Mouse (Mus musculus) midbrain, embryonic 16.5 days (tissue): ENCODE results near the gene Sec24c. TPM values are rescaled to one million over a fixed set of nuclear protein-coding genes. Genes with fewer than 3 reads are reported as not detected.

Experiments used
- ATAC-seq: fragments of 200-750 bp; cut with Nextera tagmentation; 2 replicates; pipeline ENCODE4 v1.8.0; 2017; ENCODE audit warnings: moderate TSS enrichment
- H3K27ac ChIP-seq: fragments of 300-500 bp; sonication (generic); 2 replicates; pipeline ENCODE4 v1.5.1; 2014; ENCODE audit warnings: mild to moderate bottlenecking, low read length, mixed read lengths
- H3K27me3 ChIP-seq: fragments of 300-500 bp; sonication (generic); 2 replicates; pipeline ENCODE4 v1.6.1; 2014; ENCODE audit warnings: low read depth, low read length, mixed read lengths; ENCODE audit not compliant: control insufficient read depth, insufficient read depth
- H3K36me3 ChIP-seq: fragments of 300-500 bp; sonication (generic); 2 replicates; pipeline ENCODE4 v1.6.1; 2014; ENCODE audit warnings: mild to moderate bottlenecking, low read length, moderate library complexity, mixed read lengths; ENCODE audit not compliant: control insufficient read depth, insufficient read depth
- H3K4me1 ChIP-seq: fragments of 300-500 bp; sonication (generic); 2 replicates; pipeline ENCODE4 v1.6.1; 2014; ENCODE audit warnings: mild to moderate bottlenecking, low read length, mixed read lengths; ENCODE audit not compliant: control insufficient read depth, insufficient read depth
- H3K4me2 ChIP-seq: fragments of 300-500 bp; sonication (generic); 2 replicates; pipeline ENCODE4 v1.6.1; 2014; ENCODE audit warnings: mild to moderate bottlenecking, low read length, mixed read lengths
- H3K4me3 ChIP-seq: fragments of 300-500 bp; sonication (generic); 2 replicates; pipeline ENCODE4 v1.5.1; 2014; ENCODE audit warnings: low read depth, mild to moderate bottlenecking, low read length, moderate library complexity, mixed read lengths
- H3K9ac ChIP-seq: fragments of 300-500 bp; sonication (generic); 2 replicates; pipeline ENCODE4 v1.6.1; 2014; ENCODE audit warnings: low read depth, low read length, mixed read lengths
- H3K9me3 ChIP-seq: fragments of 300-500 bp; sonication (generic); replicated peaks from 2 replicates; pipeline ENCODE4 v1.6.1; 2014; ENCODE audit warnings: mild to moderate bottlenecking, low read length, mixed read lengths; ENCODE audit not compliant: control insufficient read depth, poor library complexity, severe bottlenecking
- WGBS: fragments of 180-500 bp; shearing (Covaris S2); extraction: QIAGEN DNeasy Blood & Tissue Kit; methylation state at CpG from one replicate; pipeline ENCODE4 v1.1.7; 2014; 5-methylcytosine and 5-hydroxymethylcytosine counted together
- polyA plus RNA-seq: library from polyadenylated mRNA; unstranded; fragments of >200 nt; fragmentation: Nextera tagmentation; extraction: Ambion mirVana; gene quantifications from 2 replicates; pipeline ENCODE4 v1.2.1, GENCODE M21; 2015

Gene Sec24c
- polyA plus RNA-seq, 1 experiment from 2014 or later: 92.9 TPM

- no peak overlapping the region for H3K9ac ChIP-seq
- H3K4me1 ChIP-seq: peaks cover 9% of the 10 kb centered on the region
- H3K27me3 ChIP-seq: no peaks in the 10 kb centered on the region
- peaks cover 72% of the 10 kb centered on the region for H3K36me3 ChIP-seq
- no peak overlapping the region for H3K27ac ChIP-seq
- ATAC-seq: no peak
- H3K9me3 ChIP-seq: no peaks in the 10 kb centered on the region
- H3K4me2 ChIP-seq: no peak overlapping the region
- WGBS: 78% methylated on average over 10 of the region's 11 CpGs
- H3K4me3 ChIP-seq: no peak overlapping the region
These were observed 39.7 kb downstream of the Sec24c start for GRCm38 (mm10) chr14:20713832-20714231.

GRCm38 (mm10) chr14:20718443-20718842, 44.3 kb downstream of the Sec24c start:
- no peaks in the 10 kb centered on the region for H3K9me3 ChIP-seq
- H3K4me2 ChIP-seq: no peak overlapping the region
- no peak overlapping the region for H3K9ac ChIP-seq
- peaks cover 76% of the 10 kb centered on the region for H3K36me3 ChIP-seq
- H3K4me1 ChIP-seq: no peaks in the 10 kb centered on the region
- ATAC-seq: no peak
- H3K27me3 ChIP-seq: no peaks in the 10 kb centered on the region
- no peak overlapping the region for H3K27ac ChIP-seq
- 93% methylated on average over 10 of the region's 10 CpGs for WGBS
- H3K4me3 ChIP-seq: no peak overlapping the region

- 94% methylated on average over 12 of the region's 12 CpGs for whole genome bisulfite sequencing
- ATAC-seq: no peak
- H3K4me3 ChIP-seq: no peak overlapping the region
- no peak overlapping the region for H3K9ac ChIP-seq
- H3K4me2 ChIP-seq: no peak overlapping the region
- no peak overlapping the region for H3K27ac ChIP-seq
- no peaks in the 10 kb centered on the region for H3K4me1 ChIP-seq
- H3K36me3 ChIP-seq: peaks cover 64% of the 10 kb centered on the region
- no peaks in the 10 kb centered on the region for H3K9me3 ChIP-seq
- no peaks in the 10 kb centered on the region for H3K27me3 ChIP-seq
These were observed 45.7 kb downstream of the Sec24c start for GRCm38 (mm10) chr14:20719767-20720166.

- Histone ChIP-seq H3K27ac (no peak overlapping the region), H3K4me2 (no peak overlapping the region), H3K9ac (no peak overlapping the region), H3K4me3 (no peak overlapping the region), H3K36me3 (peaks cover 58% of the 10 kb centered on the region), H3K4me1 (no peaks in the 10 kb centered on the region), H3K9me3 (no peaks in the 10 kb centered on the region), H3K27me3 (no peaks in the 10 kb centered on the region)
- ATAC-seq: no peak
- 96% methylated on average over 4 of the region's 4 CpGs for WGBS
These were observed 47.3 kb downstream of the Sec24c start for GRCm38 (mm10) chr14:20721371-20721770.

- no peak overlapping the region for H3K9ac ChIP-seq
- no peak overlapping the region for H3K27ac ChIP-seq
- peaks cover 46% of the 10 kb centered on the region for H3K36me3 ChIP-seq
- H3K4me3 ChIP-seq: no peak overlapping the region
- H3K4me2 ChIP-seq: no peak overlapping the region
- no peak for ATAC-seq
- no peaks in the 10 kb centered on the region for H3K9me3 ChIP-seq
- no peaks in the 10 kb centered on the region for H3K4me1 ChIP-seq
- 91% methylated on average over 12 of the region's 12 CpGs for WGBS
- H3K27me3 ChIP-seq: no peaks in the 10 kb centered on the region
These were observed 48.9 kb downstream of the Sec24c start for GRCm38 (mm10) chr14:20723006-20723405.

GRCm38 (mm10) chr14:20724043-20724442, 49.9 kb downstream of the Sec24c start:
- Histone ChIP-seq H3K27me3 (no peaks in the 10 kb centered on the region), H3K36me3 (peaks cover 42% of the 10 kb centered on the region), H3K4me1 (no peaks in the 10 kb centered on the region), H3K9me3 (no peaks in the 10 kb centered on the region), H3K27ac (no peak overlapping the region), H3K4me3 (no peak overlapping the region), H3K4me2 (no peak overlapping the region), H3K9ac (no peak overlapping the region)
- WGBS: 27% methylated on average over 5 of the region's 5 CpGs
- no peak for ATAC-seq

GRCm38 (mm10) chr14:20725660-20726339, 51.7 kb downstream of the Sec24c start:
- Histone ChIP-seq H3K4me2 (no peak overlapping the region), H3K4me3 (no peak overlapping the region), H3K9me3 (no peaks in the 10 kb centered on the region), H3K27me3 (no peaks in the 10 kb centered on the region), H3K9ac (no peak overlapping the region), H3K27ac (no peak overlapping the region), H3K36me3 (peaks cover 47% of the 10 kb centered on the region), H3K4me1 (no peaks in the 10 kb centered on the region)
- 90% methylated on average over 6 of the region's 6 CpGs for WGBS
- ATAC-seq: no peak

GRCm38 (mm10) chr14:20729871-20730270, 55.8 kb downstream of the Sec24c start:
- no peak overlapping the region for H3K4me2 ChIP-seq
- H3K4me1 ChIP-seq: peaks cover 7% of the 10 kb centered on the region
- H3K36me3 ChIP-seq: peaks cover 25% of the 10 kb centered on the region
- WGBS: 96% methylated on average over 9 of the region's 9 CpGs
- no peak for ATAC-seq
- no peaks in the 10 kb centered on the region for H3K9me3 ChIP-seq
- H3K4me3 ChIP-seq: no peak overlapping the region
- no peak overlapping the region for H3K27ac ChIP-seq
- no peaks in the 10 kb centered on the region for H3K27me3 ChIP-seq
- H3K9ac ChIP-seq: no peak overlapping the region

GRCm38 (mm10) chr14:20730853-20731602, 56.9 kb downstream of the Sec24c start:
- H3K9ac ChIP-seq: no peak overlapping the region
- no peaks in the 10 kb centered on the region for H3K27me3 ChIP-seq
- WGBS: 92% methylated on average over 9 of the region's 9 CpGs
- H3K27ac ChIP-seq: no peak overlapping the region
- H3K9me3 ChIP-seq: no peaks in the 10 kb centered on the region
- ATAC-seq: no peak
- H3K4me3 ChIP-seq: no peak overlapping the region
- H3K4me1 ChIP-seq: peaks cover 9% of the 10 kb centered on the region
- H3K36me3 ChIP-seq: peaks cover 22% of the 10 kb centered on the region
- H3K4me2 ChIP-seq: no peak overlapping the region
